Mouse (Mus musculus) kidney, embryonic 14.5 days (tissue): ENCODE measurements around the gene Plekha4. TPM values are rescaled to one million over a fixed set of nuclear protein-coding genes. Genes with fewer than 3 reads are reported as not detected.

Experiments
- ATAC-seq: fragments of 200-750 bp; cut with Nextera tagmentation; 2 replicates; pipeline ENCODE4 v1.8.0; 2017; ENCODE audit warnings: moderate number of reproducible peaks, mild to moderate bottlenecking, moderate TSS enrichment, moderate library complexity; ENCODE audit not compliant: low FRiP score, low TSS enrichment
- H3K27ac ChIP-seq: fragments of 300-500 bp; sonication (generic); 2 replicates; pipeline ENCODE4 v1.5.1; 2014; ENCODE audit warnings: low read depth, mild to moderate bottlenecking, low read length, moderate library complexity, mixed read lengths
- H3K27me3 ChIP-seq: fragments of 300-500 bp; sonication (generic); 2 replicates; pipeline ENCODE4 v1.6.1; 2014; ENCODE audit warnings: mild to moderate bottlenecking, low read length; ENCODE audit not compliant: control insufficient read depth, insufficient read depth
- H3K36me3 ChIP-seq: fragments of 300-500 bp; sonication (generic); 2 replicates; pipeline ENCODE4 v1.6.1; 2014; ENCODE audit warnings: low read length, mixed read lengths; ENCODE audit not compliant: control insufficient read depth, insufficient read depth
- H3K4me1 ChIP-seq: fragments of 300-500 bp; sonication (generic); 2 replicates; pipeline ENCODE4 v1.6.1; 2014; ENCODE audit warnings: low read length, mixed read lengths; ENCODE audit not compliant: control insufficient read depth, insufficient read depth
- H3K4me2 ChIP-seq: fragments of 300-500 bp; sonication (generic); replicated peaks from 2 replicates; pipeline ENCODE4 v1.6.1; 2014; ENCODE audit warnings: low read depth, mild to moderate bottlenecking, low read length
- H3K4me3 ChIP-seq: fragments of 300-500 bp; sonication (generic); 2 replicates; pipeline ENCODE4 v1.5.1; 2014; ENCODE audit warnings: mild to moderate bottlenecking, low read length
- H3K9ac ChIP-seq: fragments of 300-500 bp; sonication (generic); 2 replicates; pipeline ENCODE4 v1.6.1; 2014; ENCODE audit warnings: low read depth, mild to moderate bottlenecking, low read length, moderate library complexity
- H3K9me3 ChIP-seq: fragments of 300-500 bp; sonication (generic); 2 replicates; pipeline ENCODE4 v1.6.1; 2016; ENCODE audit warnings: low read length; ENCODE audit not compliant: control insufficient read depth
- WGBS: fragments of 180-500 bp; shearing (Covaris S2); extraction: QIAGEN DNeasy Blood & Tissue Kit; methylation state at CpG from one replicate; pipeline ENCODE4 v1.1.7; 2014; 5-methylcytosine and 5-hydroxymethylcytosine counted together
- polyA plus RNA-seq: library from polyadenylated mRNA; unstranded; fragments of >200 nt; fragmentation: Nextera tagmentation; extraction: Ambion mirVana; gene quantifications from 2 replicates; pipeline ENCODE4 v1.2.1, GENCODE M21; 2014

Plekha4 gene
- polyA plus RNA-seq, 1 experiment from 2014 or later = 4.7 TPM

- 48% methylated on average over 18 of the region's 18 CpGs for WGBS
- H3K4me2 ChIP-seq = no peak overlapping the region
These were observed 73.1 kb downstream of the Plekha4 start for GRCm38 (mm10) chr7:45598960-45599879.

More at GRCm38 (mm10) chr7:45598960-45599879, 73.1 kb downstream of the Plekha4 start:
- H3K4me3 ChIP-seq = no peak overlapping the region
- H3K36me3 ChIP-seq = no peaks in the 10 kb centered on the region
- H3K27me3 ChIP-seq = no peaks in the 10 kb centered on the region
- ATAC-seq = no peak
- H3K9ac ChIP-seq = no peak overlapping the region
- H3K9me3 ChIP-seq = no peaks in the 10 kb centered on the region
- no peak overlapping the region for H3K27ac ChIP-seq
- H3K4me1 ChIP-seq = no peaks in the 10 kb centered on the region

Other genes with a start within 250 kb of the Plekha4 start
- not detected in 2 replicates for gene Slc6a21, start 248.8 kb upstream of the Plekha4 start, polyA plus RNA-seq
- 10.1 and 11.3 TPM in 2 replicates for gene Trpm4, start 192.6 kb upstream of the Plekha4 start, polyA plus RNA-seq
- gene Hrc, start 191.0 kb upstream of the Plekha4 start, polyA plus RNA-seq = 1.5 and 2.7 TPM in 2 replicates
- gene Ppfia3, start 159.3 kb upstream of the Plekha4 start, polyA plus RNA-seq = 6.7 and 7.6 TPM in 2 replicates
- 0.57 and 0.66 TPM in 2 replicates for gene Lin7b, start 155.7 kb upstream of the Plekha4 start, polyA plus RNA-seq
- 100 and 171 TPM in 2 replicates for gene Snrnp70, start 130.6 kb upstream of the Plekha4 start, polyA plus RNA-seq
- gene Kcna7, start 120.7 kb upstream of the Plekha4 start, polyA plus RNA-seq = not detected in 2 replicates
- 1.3 and 1.4 TPM in 2 replicates for gene Ntf5, start 112.6 kb upstream of the Plekha4 start, polyA plus RNA-seq
- not detected in 2 replicates for gene Lhb, start 105.5 kb upstream of the Plekha4 start, polyA plus RNA-seq
- gene Gys1, start 91.5 kb upstream of the Plekha4 start, polyA plus RNA-seq = 21.4 and 35.0 TPM in 2 replicates
- 158 and 228 TPM in 2 replicates for gene Ruvbl2, start 88.2 kb upstream of the Plekha4 start, polyA plus RNA-seq
- 3,941 and 4,356 TPM in 2 replicates for gene Ftl1, start 66.4 kb upstream of the Plekha4 start, polyA plus RNA-seq
- gene Bax, start 59.4 kb upstream of the Plekha4 start, polyA plus RNA-seq = 97.3 and 110 TPM in 2 replicates
- gene Tulp2, start 44.5 kb upstream of the Plekha4 start, polyA plus RNA-seq = 0.64 and 0.84 TPM in 2 replicates
- not detected in 2 replicates for gene Gm45808, start 39.5 kb upstream of the Plekha4 start, polyA plus RNA-seq
- 3.3 and 3.5 TPM in 2 replicates for gene Dhdh, start 37.5 kb upstream of the Plekha4 start, polyA plus RNA-seq
- gene Nucb1, start 15.9 kb upstream of the Plekha4 start, polyA plus RNA-seq = 141 and 190 TPM in 2 replicates
- gene Ppp1r15a, start 62 bp upstream of the Plekha4 start, polyA plus RNA-seq = 13.4 and 15.7 TPM in 2 replicates
- 12.8 and 13.5 TPM in 2 replicates for gene Hsd17b14, start 28.6 kb downstream of the Plekha4 start, polyA plus RNA-seq
- 61.1 and 73.7 TPM in 2 replicates for gene Bcat2, start 43.8 kb downstream of the Plekha4 start, polyA plus RNA-seq
- gene Fgf21, start 89.2 kb downstream of the Plekha4 start, polyA plus RNA-seq = not detected in 2 replicates
- 0.14 TPM in 2 replicates for gene Fut1, start 91.0 kb downstream of the Plekha4 start, polyA plus RNA-seq
- 0.11 and 0.23 TPM in 2 replicates for gene Izumo1, start 95.5 kb downstream of the Plekha4 start, polyA plus RNA-seq
- 12.1 and 18.7 TPM in 2 replicates for gene Rasip1, start 101.2 kb downstream of the Plekha4 start, polyA plus RNA-seq
- gene Mamstr, start 113.6 kb downstream of the Plekha4 start, polyA plus RNA-seq = 3.6 and 5.0 TPM in 2 replicates
- 0.26 and 0.31 TPM in 2 replicates for gene Fut2, start 140.1 kb downstream of the Plekha4 start, polyA plus RNA-seq
- 0.20 and 0.27 TPM in 2 replicates for gene Ntn5, start 157.7 kb downstream of the Plekha4 start, polyA plus RNA-seq
- gene Sec1, start 168.1 kb downstream of the Plekha4 start, polyA plus RNA-seq = 0.17 and 0.28 TPM in 2 replicates
- 6.9 and 11.9 TPM in 2 replicates for gene Car11, start 173.5 kb downstream of the Plekha4 start, polyA plus RNA-seq
- 6.6 and 7.7 TPM in 2 replicates for gene Dbp, start 178.8 kb downstream of the Plekha4 start, polyA plus RNA-seq
- 1,328 and 1,679 TPM in 2 replicates for gene Rpl18, start 189.1 kb downstream of the Plekha4 start, polyA plus RNA-seq
- gene Sphk2, start 191.7 kb downstream of the Plekha4 start, polyA plus RNA-seq = 16.8 and 23.9 TPM in 2 replicates
- gene Fam83e, start 194.9 kb downstream of the Plekha4 start, polyA plus RNA-seq = 1.2 and 2.1 TPM in 2 replicates
- 0.29 TPM in 1 of 2 replicates, not detected in the other for gene Spaca4, start 199.5 kb downstream of the Plekha4 start, polyA plus RNA-seq